Mouse (Mus musculus): ENCODE measurements around the gene Tceal6. TPM values are rescaled to one million over a fixed set of nuclear protein-coding genes. Genes with fewer than 3 reads are reported as not detected.

Gene Tceal6
- total and polyA plus RNA-seq, 3 experiments = not detected

Other genes with a start within 250 kb of the Tceal6 start
- gene Nxf2, start 245.9 kb downstream of the Tceal6 start, total RNA-seq (2012; rRNA removed) = not detected in 2 replicates
- not detected in 2 replicates for gene Nxf2, start 245.9 kb downstream of the Tceal6 start, total RNA-seq (2014; rRNA removed)
- gene Nxf2, start 245.9 kb downstream of the Tceal6 start, polyA plus RNA-seq (2012; ENCODE audit: insufficient read length, low read depth) = not detected in 2 replicates
- 0.68 and 0.80 TPM in 2 replicates for gene Zmat1, start 201.5 kb downstream of the Tceal6 start, total RNA-seq (2012; rRNA removed)
- gene Zmat1, start 201.5 kb downstream of the Tceal6 start, total RNA-seq (2014; rRNA removed) = 0.93 and 1.00 TPM in 2 replicates
- 4.1 and 4.5 TPM in 2 replicates for gene Zmat1, start 201.5 kb downstream of the Tceal6 start, polyA plus RNA-seq (2012; ENCODE audit: insufficient read length, low read depth)
- gene Gm15023, start 33.1 kb downstream of the Tceal6 start, total RNA-seq (2012; rRNA removed) = 0.04 and 0.25 TPM in 2 replicates
- gene Gm15023, start 33.1 kb downstream of the Tceal6 start, total RNA-seq (2014; rRNA removed) = 1.6 and 2.2 TPM in 2 replicates
- 1.2 TPM in 1 of 2 replicates, not detected in the other for gene Gm15023, start 33.1 kb downstream of the Tceal6 start, polyA plus RNA-seq (2012; ENCODE audit: insufficient read length, low read depth)
- 0.04 TPM in 1 of 2 replicates, not detected in the other for gene Pramel3, start 91.6 kb upstream of the Tceal6 start, total RNA-seq (2012; rRNA removed)
- gene Pramel3, start 91.6 kb upstream of the Tceal6 start, total RNA-seq (2014; rRNA removed) = not detected in 2 replicates
- gene Pramel3, start 91.6 kb upstream of the Tceal6 start, polyA plus RNA-seq (2012; ENCODE audit: insufficient read length, low read depth) = not detected in 2 replicates
- 0.17 TPM in 1 of 2 replicates, not detected in the other for gene Gm5128, start 162.6 kb upstream of the Tceal6 start, total RNA-seq (2012; rRNA removed)
- gene Gm5128, start 162.6 kb upstream of the Tceal6 start, total RNA-seq (2014; rRNA removed) = 0.70 and 1.5 TPM in 2 replicates
- gene Gm5128, start 162.6 kb upstream of the Tceal6 start, polyA plus RNA-seq (2012; ENCODE audit: insufficient read length, low read depth) = 0.67 and 0.73 TPM in 2 replicates
- gene Gm7903, start 223.1 kb upstream of the Tceal6 start, total RNA-seq (2012; rRNA removed) = 0.17 TPM in 1 of 2 replicates, not detected in the other
- 0.36 TPM in 1 of 2 replicates, not detected in the other for gene Gm7903, start 223.1 kb upstream of the Tceal6 start, total RNA-seq (2014; rRNA removed)
- not detected in 2 replicates for gene Gm7903, start 223.1 kb upstream of the Tceal6 start, polyA plus RNA-seq (2012; ENCODE audit: insufficient read length, low read depth)

Data from CH12.LX (cell line).